Mouse (Mus musculus) cerebellum, adult 2 months (tissue): ENCODE results near the gene Large2.

ENCODE experiments used
- CTCF ChIP-seq: fragments of 200-500 bp; IDR thresholded peaks from 2 replicates; pipeline ENCODE4 v1.5.1; 2011; ENCODE audit warnings: low read depth, mild to moderate bottlenecking, control low read depth, low read length, moderate library complexity, borderline replicate concordance; ENCODE audit not compliant: insufficient read depth
- POLR2A ChIP-seq: fragments of 200-500 bp; IDR thresholded peaks from 2 replicates; pipeline ENCODE4 v1.6.1; 2011; ENCODE audit warnings: low read length, control low read depth, borderline replicate concordance; ENCODE audit not compliant: insufficient read depth

DNA sequence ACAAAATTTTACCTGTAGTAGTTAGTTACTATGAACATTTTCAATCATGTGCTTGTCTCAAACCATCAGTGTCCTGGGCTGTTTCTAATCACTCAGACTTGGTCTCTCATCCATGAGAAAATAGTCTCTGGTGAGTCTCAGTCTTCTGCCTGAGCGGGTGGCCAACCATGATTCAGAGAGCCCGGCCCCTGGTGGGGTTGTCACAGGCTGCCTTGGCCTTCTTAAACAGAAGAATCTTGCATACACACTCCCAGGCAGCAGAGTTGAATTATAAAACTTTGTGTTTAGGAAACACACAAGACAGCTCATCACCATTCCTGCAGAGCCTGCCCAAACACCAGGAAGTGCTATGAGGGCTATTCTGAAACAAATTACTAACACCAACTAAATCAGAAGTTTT, 42.8 kb downstream of the Large2 start:
- no peak for TF ChIP-seq POLR2A
- no peak for TF ChIP-seq CTCF
